Mouse (Mus musculus) cerebellum, adult 11 months (tissue): Measurements from ENCODE around the gene Kctd18.
"Not testable (repeated sequence)": the region's sequence is repeated elsewhere in the genome, so short reads cannot be mapped to it uniquely, and the experiment has no call there.

Experiments
- DNase-seq: peaks from one replicate; pipeline ENCODE4 v3.0.0; 2022

The Kctd18 gene

DNA sequence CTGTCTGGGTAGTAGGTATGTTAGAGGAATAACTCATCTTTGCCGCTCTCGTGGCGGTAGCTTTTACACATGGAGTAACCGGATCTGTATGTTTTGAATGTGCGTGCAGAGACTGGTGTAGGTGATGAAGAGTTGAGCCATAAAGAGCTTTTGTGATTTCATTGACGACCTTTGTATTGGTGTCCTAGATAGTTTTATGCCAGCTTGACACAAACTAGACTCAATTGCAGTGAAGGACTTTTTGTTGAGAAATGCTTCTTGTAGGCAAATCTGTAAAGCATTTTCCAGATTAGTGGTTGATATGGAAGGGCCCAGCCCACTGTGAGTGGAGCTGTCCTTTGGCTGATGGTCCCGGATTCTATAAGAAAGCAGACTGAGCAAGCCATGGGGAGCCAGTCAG, at the start of gene Kctd18:
Kctd18 (minus strand) TSS at position 101 of the 400 bp plus-strand sequence.
- DNase-seq, result no peak

DNA sequence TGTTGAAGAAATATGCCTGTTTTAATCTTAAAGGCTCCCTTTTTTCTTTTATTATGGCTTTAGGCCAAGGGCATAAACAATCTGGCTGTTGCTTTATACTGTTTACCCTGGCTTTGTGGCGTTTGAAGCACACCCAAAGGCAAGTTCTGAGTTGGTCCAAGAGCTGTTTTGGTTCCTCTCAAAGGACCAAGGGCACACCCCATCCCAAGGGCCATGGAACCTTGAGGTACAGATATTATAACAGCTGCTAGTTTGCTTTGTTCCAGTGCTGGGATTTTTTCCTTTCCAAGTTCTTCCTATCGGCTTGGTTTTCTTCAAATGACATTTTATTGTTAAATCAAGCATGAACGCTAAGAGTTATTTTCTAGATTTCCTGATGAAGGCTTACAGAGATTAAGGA, 46.9 kb upstream of the Kctd18 start:
- no peak for DNase-seq

- DNase-seq, result no peak
Observed at GRCm38 (mm10) chr1:58065151-58065550, 46.4 kb upstream of the Kctd18 start.

DNA sequence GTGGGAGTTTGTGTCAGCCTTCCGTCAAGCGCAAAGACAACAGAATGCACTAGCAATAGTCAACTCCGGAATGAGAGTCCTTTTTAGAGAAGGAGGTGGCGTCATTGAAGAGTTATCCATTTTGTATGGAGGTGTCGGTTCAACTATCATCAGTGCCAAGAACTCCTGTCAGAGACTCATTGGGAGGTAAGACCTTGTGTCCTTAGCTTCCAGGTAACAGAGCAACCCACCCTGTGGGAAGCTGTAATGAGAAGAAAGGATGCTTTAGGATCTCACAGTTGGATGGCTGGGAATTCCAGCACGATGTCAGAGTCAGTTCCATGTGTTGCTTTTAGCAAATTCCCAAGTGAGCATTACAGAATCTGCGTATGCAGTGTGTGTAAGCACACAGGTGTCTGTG, 43.4 kb upstream of the Kctd18 start:
- no peak for DNase-seq

GRCm38 (mm10) chr1:58058846-58059245, 40.1 kb upstream of the Kctd18 start:
- no peak for DNase-seq

GRCm38 (mm10) chr1:58056939-58057338, 38.2 kb upstream of the Kctd18 start:
- no peak for DNase-seq

DNA sequence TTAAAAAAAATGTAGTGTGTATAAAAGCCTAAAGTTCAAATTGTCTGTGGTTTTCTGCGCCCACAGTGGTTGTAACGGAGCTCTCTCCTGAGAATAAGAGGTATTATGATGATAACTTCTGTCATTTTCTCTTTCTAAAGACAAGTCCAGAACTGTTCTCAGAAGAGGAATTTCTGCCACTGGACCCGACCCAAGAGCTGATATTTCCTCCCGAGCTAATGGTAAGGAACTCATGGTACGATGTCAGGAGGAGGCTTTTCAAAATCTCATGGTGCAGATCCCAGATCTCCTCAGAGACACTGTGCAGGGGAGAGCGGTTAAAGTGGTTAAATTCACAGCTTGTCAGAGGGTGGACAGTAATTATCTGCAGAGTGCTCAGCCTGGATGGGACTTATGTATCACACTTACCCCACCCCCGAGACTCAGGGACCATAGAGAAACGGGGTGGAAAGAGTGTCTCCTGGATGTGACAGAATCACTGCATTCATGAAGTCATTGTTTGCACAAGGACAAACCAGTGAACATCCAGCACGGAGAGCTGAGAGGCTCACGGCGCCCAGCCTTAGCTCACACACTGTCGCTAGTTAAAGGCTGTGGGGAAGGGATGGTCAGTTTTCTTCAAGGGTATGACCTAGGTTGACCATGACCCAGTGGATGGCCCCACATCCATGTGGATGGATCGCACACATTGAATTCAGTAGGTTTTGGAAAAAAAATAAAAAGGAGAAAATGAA, 37.5 kb upstream of the Kctd18 start:
- no peak for DNase-seq

- DNase-seq, result no peak
Observed at GRCm38 (mm10) chr1:58055598-58055997, 36.8 kb upstream of the Kctd18 start.

DNA sequence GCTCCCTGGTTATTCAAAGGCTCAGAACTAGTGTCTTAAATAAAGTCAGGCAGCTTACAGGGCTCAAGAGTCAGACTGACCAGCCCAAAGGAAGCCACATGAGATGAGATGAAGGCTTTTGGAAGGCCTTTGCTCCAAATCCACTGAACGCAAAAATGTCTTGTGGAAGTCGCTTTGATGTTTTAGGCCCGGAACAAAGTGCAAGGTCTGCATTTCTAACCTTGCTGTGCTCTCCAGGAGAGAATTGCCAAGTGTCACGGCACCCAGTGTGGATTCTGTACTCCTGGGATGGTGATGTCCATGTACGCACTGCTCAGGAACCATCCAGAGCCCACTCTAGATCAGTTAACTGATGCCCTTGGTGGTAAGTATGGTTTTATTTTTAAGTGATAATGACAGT, 30.4 kb upstream of the Kctd18 start:
- DNase-seq, result no peak

- no peak for DNase-seq
Observed at GRCm38 (mm10) chr1:58046721-58047290, 28.1 kb upstream of the Kctd18 start.

DNA sequence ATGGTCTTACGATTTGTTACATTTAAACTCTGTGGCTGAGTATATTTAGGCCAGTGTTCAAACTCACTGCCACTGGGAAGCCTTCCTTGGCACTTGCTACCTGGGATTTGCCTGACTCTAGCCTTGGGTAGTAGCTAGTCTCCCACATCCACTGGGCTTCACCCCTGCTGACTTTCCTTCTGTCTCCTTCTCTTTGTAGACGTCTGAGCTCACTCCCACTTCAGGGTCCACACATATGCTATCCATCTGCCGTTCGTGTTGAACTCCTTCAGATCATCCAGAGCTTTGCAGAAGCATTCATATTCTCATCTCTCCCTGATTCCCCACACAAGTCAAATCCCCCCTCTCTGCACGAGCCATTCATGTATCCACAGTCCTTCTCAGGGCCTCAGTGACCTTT, 26.8 kb upstream of the Kctd18 start:
- peak; percentile 75 for DNase-seq

- DNase-seq, result peak; percentile 20
Observed at GRCm38 (mm10) chr1:58045076-58045475, 26.3 kb upstream of the Kctd18 start.

DNA sequence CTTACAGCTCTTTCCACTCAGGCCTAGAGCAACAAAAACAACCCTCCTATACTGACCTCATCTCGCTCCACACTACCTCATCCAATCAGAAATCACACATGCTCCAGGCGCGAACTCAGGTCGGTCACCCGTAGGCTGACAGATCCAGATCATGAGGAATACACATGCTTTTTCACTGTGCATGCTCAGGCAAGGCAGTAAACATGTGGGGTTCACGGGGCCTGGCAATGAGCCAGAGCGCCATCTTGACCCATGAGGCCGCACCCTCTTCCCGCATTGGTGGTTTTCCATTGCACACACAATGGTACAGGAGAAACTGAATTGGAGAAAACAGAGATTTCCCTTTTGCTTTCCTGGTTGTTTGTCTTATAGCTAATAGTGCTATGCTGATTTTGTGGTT, 18.6 kb upstream of the Kctd18 start:
- not testable (repeated sequence) for DNase-seq

DNA sequence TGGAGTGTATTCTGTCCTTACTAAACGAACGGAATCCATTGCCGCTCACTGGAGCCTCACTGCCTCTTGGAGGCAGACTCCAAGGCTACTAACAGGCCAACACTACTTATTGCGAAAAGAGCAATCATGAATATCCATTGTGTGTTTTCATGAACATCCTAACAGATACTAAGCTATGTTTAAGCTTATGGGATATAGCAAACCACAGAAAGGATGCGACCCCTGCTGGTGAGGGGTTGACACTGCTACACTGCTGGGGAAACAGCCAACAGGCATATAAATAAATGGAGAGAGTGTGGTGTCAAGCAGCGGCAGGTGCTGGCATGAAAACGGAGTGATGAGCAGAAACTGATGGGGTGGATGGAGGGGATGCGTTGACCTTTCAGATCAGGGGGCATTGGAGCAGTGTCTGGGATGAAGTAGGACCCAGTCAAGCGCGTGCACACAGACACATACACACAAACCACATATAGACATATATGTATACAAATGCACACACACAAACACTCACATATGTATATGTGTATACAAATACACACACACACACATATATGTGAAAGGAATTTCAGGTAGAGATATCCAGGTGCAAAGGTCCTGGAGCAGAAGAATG, 12.5 kb upstream of the Kctd18 start:
- peak; percentile 36 for DNase-seq

DNA sequence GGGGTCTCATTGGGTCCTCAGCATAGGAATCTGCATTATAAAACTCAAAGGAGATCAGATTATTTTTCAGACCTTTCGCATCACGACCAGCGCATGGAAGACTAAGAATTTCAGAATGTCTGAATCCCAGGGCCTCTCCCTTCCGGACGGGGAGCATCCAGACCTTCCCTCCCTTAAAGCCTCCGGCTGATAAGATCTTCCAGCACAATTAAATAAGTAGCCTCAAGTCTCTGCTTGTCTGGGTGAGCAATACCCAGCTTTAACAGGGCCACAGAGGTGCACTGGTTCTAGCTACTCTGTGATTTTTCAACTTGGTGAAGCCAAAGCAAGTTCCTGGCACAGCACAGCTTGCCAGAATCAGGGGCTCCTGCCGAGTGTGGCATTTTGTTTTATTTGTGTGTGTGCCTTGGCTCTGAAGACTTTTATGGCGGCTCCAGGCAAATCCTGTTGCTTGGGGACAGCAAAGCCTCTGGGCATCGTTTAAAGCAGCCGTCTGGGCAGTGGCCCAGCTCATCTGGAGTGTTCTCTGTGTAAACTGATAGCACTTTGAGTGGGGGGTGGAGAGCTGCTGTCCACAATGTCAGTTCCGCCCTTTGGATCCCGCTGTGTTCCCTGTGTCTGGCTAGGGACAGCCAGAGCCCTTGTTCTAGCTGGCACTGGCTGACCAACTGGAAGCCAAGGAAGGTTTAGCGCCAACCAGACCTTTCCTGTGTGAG, 11.6 kb upstream of the Kctd18 start:
- peak; percentile 52 for DNase-seq

DNA sequence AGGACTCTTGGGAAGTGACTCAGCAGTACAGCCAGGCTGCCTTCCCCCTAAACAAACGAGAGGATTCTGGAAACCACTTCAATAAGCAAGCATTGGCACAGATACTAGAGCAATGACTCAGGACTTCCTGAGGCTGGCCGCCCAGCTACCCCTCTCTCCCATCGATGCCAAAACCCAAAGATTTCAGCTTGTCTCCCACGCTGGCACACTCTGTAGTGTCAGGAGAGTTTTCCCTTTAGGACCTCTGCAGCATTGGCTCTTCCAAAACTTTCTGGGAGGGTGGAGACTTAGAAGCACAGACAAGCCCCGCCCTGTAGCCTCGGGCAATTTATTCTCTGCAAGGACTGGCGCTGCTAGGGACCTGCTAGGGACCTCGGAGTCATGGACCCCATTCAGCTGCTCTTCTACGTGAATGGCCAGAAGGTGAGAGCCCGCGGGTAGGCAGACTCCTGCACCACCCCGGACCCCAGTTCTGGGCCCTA, 10.9 kb upstream of the Kctd18 start, which contains the start of gene Aox1:
Aox1 (plus strand) TSS at position 296 of the 482 bp plus-strand sequence.
- DNase-seq, result peak; percentile 35

DNA sequence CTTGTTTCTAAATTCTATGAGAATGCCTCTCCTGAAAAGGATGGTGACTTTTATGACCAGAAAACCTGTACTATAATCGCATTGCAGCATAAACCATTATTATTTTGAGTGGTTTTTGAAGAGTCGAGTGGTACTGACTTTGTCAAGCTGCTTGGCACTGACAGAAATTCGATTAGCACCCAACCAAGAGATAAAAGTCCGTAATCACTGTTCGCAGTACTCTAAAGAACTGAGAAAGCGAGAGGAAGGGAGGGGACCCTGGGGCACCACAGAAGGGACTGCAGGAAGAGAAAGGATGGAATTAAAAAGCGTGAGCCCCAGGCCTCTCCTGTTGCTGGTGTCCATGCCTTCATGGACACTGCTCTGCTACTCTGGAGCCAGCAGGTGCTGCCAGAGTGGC, 9.0 kb upstream of the Kctd18 start:
- DNase-seq, result no peak

- DNase-seq, result not testable (repeated sequence)
Observed at GRCm38 (mm10) chr1:58006388-58006787, 12.4 kb downstream of the Kctd18 start.

GRCm38 (mm10) chr1:57998146-57998545, 20.6 kb downstream of the Kctd18 start:
- DNase-seq, result no peak

GRCm38 (mm10) chr1:57996133-57996615, 22.6 kb downstream of the Kctd18 start:
- DNase-seq, result no peak

GRCm38 (mm10) chr1:57995432-57996132, 23.2 kb downstream of the Kctd18 start, which contains the start of gene Sgo2a:
Gene Sgo2a, plus strand, starts transcription at chr1:57995971.
- DNase-seq, result peak; percentile 87

GRCm38 (mm10) chr1:57991277-57991676, 27.5 kb downstream of the Kctd18 start:
- DNase-seq, result no peak
